Mouse (Mus musculus): ENCODE results near the gene Asb12.
"Not testable (repeated sequence)": the region's sequence is repeated elsewhere in the genome, so short reads cannot be mapped to it uniquely, and the experiment has no call there.

Asb12 gene

DNA sequence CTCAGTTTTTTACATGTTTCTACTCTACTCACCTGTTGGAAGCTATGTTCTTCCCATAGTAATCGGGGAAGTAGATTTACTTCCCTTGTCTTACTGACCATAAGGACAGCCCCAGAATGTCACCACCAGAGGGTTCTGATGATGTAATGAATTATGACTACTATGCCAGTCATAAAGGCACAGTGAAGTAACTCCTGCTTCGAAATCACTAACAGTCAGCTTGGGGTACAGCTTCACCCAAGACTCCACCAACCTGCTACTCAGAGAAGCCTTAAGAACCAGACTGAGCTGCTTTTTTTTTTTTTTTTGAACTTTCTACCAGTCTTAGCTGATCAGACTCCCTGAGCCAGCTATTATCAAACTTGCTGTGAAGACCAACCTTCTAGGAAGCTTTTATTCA is at the start of gene Asb12, which contains the start of gene Pfn5:
TSS of gene Asb12 (minus strand) at position 101 of the 400 bp plus-strand sequence.
TSS of gene Pfn5 (plus strand) at position 218 of the 400 bp plus-strand sequence.
- DNase-seq (ENCODE audit: low spot score in 2 of 2) = no peak

GRCm38 (mm10) chrX:95600609-95601008 is 42.8 kb upstream of the Asb12 start:
- DNase-seq (ENCODE audit: low spot score in 2 of 2) = no peak

- no peak for DNase-seq (ENCODE audit: low spot score in 2 of 2)
These were observed 3.5 kb downstream of the Asb12 start for GRCm38 (mm10) chrX:95554321-95554720.

GRCm38 (mm10) chrX:95535493-95535892 is 22.3 kb downstream of the Asb12 start:
- DNase-seq (ENCODE audit: low spot score in 2 of 2) = not testable (repeated sequence)

GRCm38 (mm10) chrX:95525166-95525565 is 32.6 kb downstream of the Asb12 start:
- DNase-seq (ENCODE audit: low spot score in 2 of 2) = no peak

DNA sequence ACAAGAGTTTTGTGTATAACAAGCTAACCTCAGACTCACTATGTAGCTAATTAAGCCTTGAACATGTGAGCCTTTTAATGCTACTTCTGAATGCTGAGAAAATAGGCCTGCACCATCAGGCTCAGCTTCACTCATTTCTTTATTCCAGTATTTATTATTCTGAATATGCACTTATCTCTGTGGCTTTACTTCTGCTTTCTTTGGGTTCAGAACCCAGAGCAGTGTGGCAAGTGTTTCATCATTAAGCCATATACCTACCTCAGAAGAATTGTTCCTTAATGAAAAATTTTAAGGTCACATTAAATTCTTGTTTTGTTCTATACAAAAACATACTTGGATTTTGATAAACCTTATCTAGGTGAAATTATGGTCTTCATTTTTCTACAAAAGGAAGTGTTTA is 33.9 kb downstream of the Asb12 start:
- no peak for DNase-seq (ENCODE audit: low spot score in 2 of 2)

DNA sequence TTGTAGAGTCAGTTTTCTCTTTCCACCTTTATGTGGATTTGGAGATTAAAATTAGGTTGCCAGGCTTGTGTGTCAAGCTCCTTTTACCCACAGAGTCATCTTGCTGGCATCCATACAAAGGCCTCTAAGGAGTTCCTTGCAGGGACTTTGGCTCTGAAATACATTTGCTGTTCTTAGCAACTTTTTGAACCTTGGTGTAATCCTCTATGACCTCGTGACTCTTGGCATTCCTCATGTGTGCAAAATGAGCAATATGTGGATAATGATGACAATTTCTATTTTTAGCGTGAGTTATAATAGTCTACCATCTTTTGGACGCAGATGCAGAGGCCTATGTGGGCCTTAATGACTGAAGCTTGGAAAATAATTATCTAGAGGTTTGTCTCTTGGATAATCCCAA is 100.6 kb downstream of the Asb12 start:
- DNase-seq (ENCODE audit: low spot score in 2 of 2) = no peak

- DNase-seq (ENCODE audit: low spot score in 2 of 2) = no peak
These were observed 111.9 kb downstream of the Asb12 start for GRCm38 (mm10) chrX:95445866-95446265.

DNA sequence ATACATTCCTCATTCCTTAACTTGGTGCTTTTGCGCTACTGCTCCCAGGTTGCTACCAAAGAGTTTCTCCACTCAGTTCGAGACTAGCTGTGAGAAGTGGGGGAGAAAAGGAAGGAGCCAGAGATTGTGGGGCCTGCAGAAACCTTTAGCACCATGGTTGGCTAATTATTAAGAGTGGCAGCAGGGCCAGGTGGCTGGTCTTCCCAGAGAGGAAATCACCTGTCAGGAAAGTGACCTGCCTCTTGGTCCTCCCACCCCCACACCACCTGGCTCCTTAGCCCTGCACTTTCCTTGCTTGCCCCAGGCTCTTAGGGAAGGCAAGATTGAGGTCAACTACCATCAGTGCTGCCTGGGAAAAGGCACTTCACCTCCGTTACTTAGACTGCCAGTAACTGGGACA is 112.6 kb downstream of the Asb12 start:
- DNase-seq (ENCODE audit: low spot score in 2 of 2) = peak in 1 of 2 experiments; percentile 7

- DNase-seq (ENCODE audit: low spot score in 2 of 2) = peak; percentile 82 to 85
These were observed 113.0 kb downstream of the Asb12 start, which contains the start of gene Amer1 for GRCm38 (mm10) chrX:95444776-95445111. TSS of gene Amer1 (minus strand) at chrX:95444872.

DNA sequence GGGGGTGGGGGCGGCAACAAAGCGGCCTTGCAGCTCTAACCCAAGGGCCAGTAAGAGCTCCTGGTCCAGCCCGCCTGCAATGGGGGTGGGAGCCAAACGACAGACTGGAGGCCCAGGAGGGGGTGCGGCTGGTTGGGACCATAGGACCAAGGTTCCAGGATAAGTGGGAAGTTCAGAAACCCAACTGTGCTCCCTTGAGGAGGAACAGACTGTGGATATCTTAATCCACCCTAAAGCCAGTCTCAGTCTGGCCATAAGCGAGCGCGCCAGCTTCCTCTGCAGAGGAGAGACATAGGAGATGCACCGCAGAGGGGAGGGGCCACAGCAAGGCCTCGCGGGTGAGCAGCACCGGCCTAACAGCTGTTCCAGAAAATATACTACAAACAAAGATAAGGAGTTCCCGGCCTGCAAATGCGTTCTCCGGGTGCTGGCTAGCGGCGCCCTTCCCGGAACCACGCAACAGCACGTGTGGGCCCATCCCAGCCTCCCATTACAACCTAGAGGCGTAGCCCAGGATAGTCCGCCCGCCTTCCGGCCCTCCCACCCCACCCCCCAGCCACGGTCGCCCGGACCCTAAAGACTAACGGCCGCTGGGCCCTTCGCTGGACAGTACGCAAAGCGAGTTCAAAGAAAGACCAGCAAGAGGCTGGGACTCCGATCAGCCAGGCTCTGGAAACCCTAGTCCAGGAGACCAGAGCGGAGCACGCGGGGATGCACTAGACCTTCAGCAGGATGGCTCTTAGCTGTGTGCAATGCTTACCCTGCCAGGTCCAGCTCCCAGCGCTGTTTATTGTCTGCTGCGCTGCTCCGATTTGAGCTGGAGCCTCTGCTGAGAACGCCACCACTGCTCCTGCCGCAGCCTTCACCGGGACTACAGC is 113.7 kb downstream of the Asb12 start:
- DNase-seq (ENCODE audit: low spot score in 2 of 2) = peak; percentile 14 to 31

DNA sequence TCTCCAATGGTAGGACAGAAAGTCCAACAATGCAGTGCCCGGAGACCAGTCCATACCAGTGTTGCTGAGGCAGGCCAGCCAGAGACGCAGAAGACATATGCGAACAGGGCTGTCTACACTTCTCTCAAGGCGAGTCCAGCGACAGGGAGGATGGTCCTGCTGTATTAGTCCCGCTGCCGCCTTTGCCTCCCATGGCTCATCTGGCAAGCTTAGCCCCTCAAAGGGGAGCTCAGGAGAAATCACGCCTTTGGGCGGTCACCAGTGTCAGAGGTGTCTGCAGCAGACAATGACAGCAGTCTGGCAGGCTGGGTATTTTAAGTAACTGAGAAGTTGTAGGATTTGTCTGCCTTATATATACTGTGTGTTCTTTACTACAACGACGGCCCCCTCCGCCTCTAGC is 114.4 kb downstream of the Asb12 start:
- no peak for DNase-seq (ENCODE audit: low spot score in 2 of 2)

DNA sequence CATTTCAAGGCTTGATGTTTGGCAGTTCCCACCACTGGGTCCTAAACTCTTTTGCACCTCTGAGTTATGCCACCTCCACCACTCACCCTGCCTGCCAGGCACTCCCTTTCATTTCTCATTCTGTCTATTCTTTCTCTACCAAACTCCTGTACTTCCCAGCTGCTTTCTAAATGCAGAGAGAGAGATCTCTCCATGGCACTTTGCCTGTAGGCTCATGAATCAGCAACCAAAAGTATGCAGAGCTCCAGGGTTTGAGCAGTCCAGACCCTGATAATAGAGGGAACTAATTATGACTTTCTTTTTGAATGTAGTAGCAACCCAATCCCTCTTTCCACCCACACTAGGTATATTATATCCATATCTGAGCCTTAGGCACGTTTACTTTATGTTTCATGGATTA is 115.5 kb downstream of the Asb12 start:
- DNase-seq (ENCODE audit: low spot score in 2 of 2) = no peak

DNA sequence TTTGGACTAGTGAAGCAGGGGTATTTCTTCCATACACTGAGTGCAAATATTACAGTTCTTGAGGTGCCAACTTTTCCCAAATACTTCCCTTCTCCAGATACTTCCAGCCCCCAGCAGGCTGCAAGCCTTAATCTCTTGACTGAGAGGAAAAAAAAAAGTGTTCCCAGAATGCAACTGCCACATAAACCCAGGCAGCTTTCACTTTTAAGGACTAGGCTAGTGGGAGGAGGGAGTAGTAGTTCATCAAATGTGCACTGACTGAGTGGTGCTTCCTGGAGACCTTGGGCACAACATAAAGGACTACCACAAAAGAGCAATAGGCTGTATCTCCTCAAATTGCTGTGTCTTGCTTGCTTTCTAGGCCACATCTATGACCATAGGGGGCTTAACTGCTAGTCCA is 116.5 kb downstream of the Asb12 start:
- DNase-seq (ENCODE audit: low spot score in 2 of 2) = no peak

DNA sequence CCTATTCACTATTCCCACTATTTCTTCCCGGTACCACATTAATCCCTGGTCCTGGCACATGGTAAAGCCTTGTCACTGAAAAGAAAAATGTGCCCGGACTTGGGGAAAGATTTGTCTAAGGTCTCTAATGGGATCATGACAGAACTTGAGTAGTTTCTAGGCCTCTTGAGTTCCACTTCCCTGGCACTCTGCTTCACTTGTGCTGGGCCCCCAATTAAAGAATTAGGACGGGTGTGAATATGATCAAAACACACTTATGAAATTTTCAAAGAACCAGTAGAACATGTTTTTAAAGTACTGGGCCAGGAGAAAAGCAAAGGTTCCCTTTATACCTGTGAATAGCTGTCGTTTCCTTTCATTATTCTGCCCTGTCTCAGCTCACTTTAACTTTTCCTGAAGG is 119.3 kb downstream of the Asb12 start:
- DNase-seq (ENCODE audit: low spot score in 2 of 2) = no peak

GRCm38 (mm10) chrX:95437236-95437635 is 120.6 kb downstream of the Asb12 start:
- DNase-seq (ENCODE audit: low spot score in 2 of 2) = no peak

Measured in frontal cortex, postnatal 10 days (tissue).